Mouse (Mus musculus) spleen, postnatal 4 days (tissue): ENCODE data around the gene Nxf2.

Source experiments
- DNase-seq, 2 experiments: peaks; one replicate each; pipeline ENCODE4 v3.0.0; 2022; ENCODE audit warnings: low spot score in 2 of 2

Nxf2 gene

GRCm38 (mm10) chrX:134964546-134964945, at the start of gene Nxf2:
TSS of gene Nxf2 (minus strand) at chrX:134964754.
- no peak for DNase-seq

- no peak for DNase-seq
Measured at GRCm38 (mm10) chrX:135011381-135011780, 46.8 kb upstream of the Nxf2 start.

GRCm38 (mm10) chrX:135009471-135009815, 44.9 kb upstream of the Nxf2 start:
- no peak for DNase-seq

- DNase-seq: peak; percentile 85 to 88
Measured at GRCm38 (mm10) chrX:135008720-135009470, 44.3 kb upstream of the Nxf2 start, which contains the start of gene Zmat1. TSS of gene Zmat1 (minus strand) at chrX:135009209.

- no peak for DNase-seq
Measured at GRCm38 (mm10) chrX:135008021-135008420, 43.5 kb upstream of the Nxf2 start.

- DNase-seq: peak; percentile 50 to 71
Measured at GRCm38 (mm10) chrX:134963305-134964094, 1.1 kb downstream of the Nxf2 start.

- peak; percentile 13 to 65 for DNase-seq
Measured at GRCm38 (mm10) chrX:134930361-134930760, 34.2 kb downstream of the Nxf2 start.

- no peak for DNase-seq
Measured at GRCm38 (mm10) chrX:134929927-134930326, 34.6 kb downstream of the Nxf2 start.

- peak; percentile 17 to 66 for DNase-seq
Measured at GRCm38 (mm10) chrX:134925058-134925457, 39.5 kb downstream of the Nxf2 start.

GRCm38 (mm10) chrX:134923675-134924424, 40.7 kb downstream of the Nxf2 start:
- DNase-seq: no peak

- DNase-seq: no peak
Measured at GRCm38 (mm10) chrX:134919220-134919619, 45.3 kb downstream of the Nxf2 start.

GRCm38 (mm10) chrX:134915745-134916144, 48.8 kb downstream of the Nxf2 start:
- DNase-seq: no peak

- peak in 1 of 2 experiments; percentile 42 for DNase-seq
Measured at GRCm38 (mm10) chrX:134915315-134915714, 49.2 kb downstream of the Nxf2 start.

GRCm38 (mm10) chrX:134914851-134915250, 49.7 kb downstream of the Nxf2 start:
- DNase-seq: no peak

GRCm38 (mm10) chrX:134913234-134913936, 51.2 kb downstream of the Nxf2 start:
- DNase-seq: peak; percentile 35 to 65

GRCm38 (mm10) chrX:134912805-134913204, 51.7 kb downstream of the Nxf2 start:
- DNase-seq: no peak

GRCm38 (mm10) chrX:134910345-134910744, 54.2 kb downstream of the Nxf2 start:
- DNase-seq: no peak
